Mouse (Mus musculus) ES-E14 (cell line): ENCODE measurements around the gene Rnls. TPM values are rescaled to one million over a fixed set of nuclear protein-coding genes. Genes with fewer than 3 reads are reported as not detected.

Experiments
- DNase-seq: peaks from one replicate; pipeline ENCODE4 v3.0.0-alpha.2; 2013; ENCODE audit warnings: low read depth, low spot score
- H3K27ac ChIP-seq: 2 replicates; pipeline ENCODE4 v1.5.1; 2012; ENCODE audit warnings: low read depth, mild to moderate bottlenecking, low read length, moderate library complexity, mixed read lengths; ENCODE audit not compliant: poor library complexity, insufficient read depth, severe bottlenecking
- H3K36me3 ChIP-seq: 2 replicates; pipeline ENCODE4 v1.6.1; 2012; ENCODE audit warnings: mild to moderate bottlenecking, low read length, moderate library complexity, mixed read lengths; ENCODE audit not compliant: control insufficient read depth, poor library complexity, insufficient read depth, severe bottlenecking
- H3K4me1 ChIP-seq, 2 experiments: fragments of 150-350 bp in 1 of 2; sonication (generic) in 1 of 2; 2 replicates each; pipeline ENCODE4 v1.6.1; 2012; ENCODE audit warnings: low read length in 2 of 2, mild to moderate bottlenecking in 1 of 2, mixed read lengths in 1 of 2; ENCODE audit not compliant: control insufficient read depth in 2 of 2, insufficient read depth in 2 of 2, poor library complexity in 1 of 2
- H3K4me3 ChIP-seq, 2 experiments: fragments of 150-350 bp in 1 of 2; sonication (generic) in 1 of 2; 2 replicates each; pipeline ENCODE4 v1.5.1; 2012; ENCODE audit warnings: low read length in 2 of 2, low read depth in 1 of 2, mild to moderate bottlenecking in 1 of 2, mixed read lengths in 1 of 2; ENCODE audit not compliant: insufficient read depth in 1 of 2, poor library complexity in 1 of 2, severe bottlenecking in 1 of 2
- H3K9ac ChIP-seq: 2 replicates; pipeline ENCODE4 v1.6.1; 2012; ENCODE audit warnings: low read depth, mild to moderate bottlenecking, low read length, mixed read lengths; ENCODE audit not compliant: poor library complexity, insufficient read depth, severe bottlenecking
- H3K9me3 ChIP-seq: fragments of 150-350 bp; sonication (generic); 2 replicates; pipeline ENCODE4 v1.6.1; 2012; ENCODE audit warnings: low read depth, mild to moderate bottlenecking, low read length; ENCODE audit not compliant: control insufficient read depth, insufficient read depth
- CHD2 ChIP-seq: IDR thresholded peaks from 2 replicates; pipeline ENCODE4 v1.6.1; 2014; ENCODE audit warnings: mild to moderate bottlenecking, low read depth, low read length, inconsistent platforms
- HCFC1 ChIP-seq: IDR thresholded peaks from 2 replicates; pipeline ENCODE4 v1.6.1; 2012; ENCODE audit warnings: low read length, inconsistent platforms, borderline replicate concordance; ENCODE audit not compliant: insufficient read depth
- MAFK ChIP-seq: IDR thresholded peaks from 2 replicates; pipeline ENCODE4 v1.6.1; 2014; ENCODE audit warnings: mild to moderate bottlenecking, low read depth, low read length, inconsistent platforms; ENCODE audit not compliant: insufficient read depth
- ZC3H11A ChIP-seq: IDR thresholded peaks from 2 replicates; pipeline ENCODE4 v1.6.1; 2012; ENCODE audit warnings: low read depth, mild to moderate bottlenecking, inconsistent platforms, low read length, borderline replicate concordance
- ZNF384 ChIP-seq: IDR thresholded peaks from 2 replicates; pipeline ENCODE4 v1.6.1; 2012; ENCODE audit warnings: low read depth, low read length, inconsistent platforms
- in situ Hi-C, 2 experiments: fragments of 600-800 bp; cut with MboI; formaldehyde crosslinking; loops; one replicate each; pipeline ENCODE4 v1.15.1; 2025; ENCODE audit warnings: low sequenced_read_pairs in 2 of 2, inconsistent platforms in 1 of 2; ENCODE audit not compliant: unreplicated experiment in 2 of 2
- total RNA-seq: library from RNA; depleted of rRNA; stranded (reverse); fragments of 300-350 nt; gene quantifications from 2 replicates; pipeline ENCODE4 v1.2.3, GENCODE M21; 2012

Rnls gene
- total RNA-seq, 1 experiment: 0.80 TPM

DNA sequence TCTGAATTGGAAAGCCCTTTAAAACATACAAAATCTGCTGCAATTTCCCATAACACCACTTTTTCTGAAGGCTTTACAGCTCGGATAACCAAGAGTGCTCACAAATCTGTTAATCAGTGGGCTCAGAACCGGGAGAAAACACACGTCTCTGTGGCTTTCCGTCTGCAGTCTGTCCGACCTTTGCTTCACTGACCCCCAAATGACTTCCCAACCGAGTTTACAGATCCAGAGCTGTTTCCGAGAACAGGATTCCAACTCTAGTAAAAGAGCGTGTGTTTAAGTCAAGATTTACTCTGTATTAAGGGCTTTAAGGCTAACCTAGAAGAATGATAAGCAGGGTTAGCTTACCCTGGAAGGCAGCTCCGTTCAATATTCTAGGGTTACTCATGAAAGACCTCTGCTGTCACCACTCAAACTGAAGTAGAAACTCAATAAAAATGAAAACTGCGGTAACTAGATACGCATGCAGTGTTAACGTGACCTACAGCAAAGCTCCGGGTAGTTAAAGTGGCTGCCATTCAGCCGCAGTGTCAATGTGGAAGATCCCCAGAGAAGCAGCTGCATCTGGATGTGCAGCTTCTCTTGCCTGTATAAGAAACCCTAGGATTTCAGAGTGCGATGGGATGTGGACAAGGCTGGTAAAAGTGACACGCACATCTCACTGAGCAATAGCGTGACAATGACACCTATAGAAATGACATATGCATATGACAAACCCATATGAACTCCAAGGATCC is 224.4 kb downstream of the Rnls start:
- Histone ChIP-seq H3K36me3 (no peaks in the 10 kb centered on the region), H3K27ac (no peak overlapping the region), H3K9me3 (no peaks in the 10 kb centered on the region), H3K9ac (no peak overlapping the region), H3K4me3 (no peak overlapping the region), H3K4me1 (no peaks in the 10 kb centered on the region)
- DNase-seq: no peak
- in situ Hi-C loops: no loop called here
- TF ChIP-seq MAFK (no peak), HCFC1 (no peak), ZC3H11A (no peak), CHD2 (no peak), ZNF384 (no peak)

DNA sequence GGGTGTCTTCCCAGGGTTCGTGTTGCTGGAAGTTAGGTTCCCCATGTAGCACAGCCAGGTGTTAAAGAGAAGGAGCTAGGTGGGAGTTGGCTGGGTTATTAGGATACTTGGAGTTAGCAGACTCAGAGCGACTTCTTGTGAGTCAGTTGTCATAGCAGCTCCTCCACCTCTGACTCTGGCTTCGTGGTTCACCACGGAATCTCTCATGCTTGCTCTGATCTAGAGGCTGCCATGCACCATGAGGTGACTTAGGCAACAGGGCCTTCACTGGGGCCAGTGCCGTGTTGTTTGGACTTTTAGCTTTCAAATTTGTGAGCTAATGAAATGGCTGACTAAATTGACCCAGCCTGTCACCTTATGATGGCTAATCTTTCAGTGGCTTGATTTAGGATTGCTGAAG is 227.3 kb downstream of the Rnls start:
- Histone ChIP-seq H3K4me1 (no peaks in the 10 kb centered on the region), H3K36me3 (no peaks in the 10 kb centered on the region), H3K27ac (no peak overlapping the region), H3K9ac (no peak overlapping the region), H3K4me3 (no peak overlapping the region), H3K9me3 (no peaks in the 10 kb centered on the region)
- TF ChIP-seq ZNF384 (no peak), ZC3H11A (no peak), MAFK (no peak), CHD2 (no peak), HCFC1 (no peak)
- DNase-seq: no peak
- in situ Hi-C loops: no loop called here

DNA sequence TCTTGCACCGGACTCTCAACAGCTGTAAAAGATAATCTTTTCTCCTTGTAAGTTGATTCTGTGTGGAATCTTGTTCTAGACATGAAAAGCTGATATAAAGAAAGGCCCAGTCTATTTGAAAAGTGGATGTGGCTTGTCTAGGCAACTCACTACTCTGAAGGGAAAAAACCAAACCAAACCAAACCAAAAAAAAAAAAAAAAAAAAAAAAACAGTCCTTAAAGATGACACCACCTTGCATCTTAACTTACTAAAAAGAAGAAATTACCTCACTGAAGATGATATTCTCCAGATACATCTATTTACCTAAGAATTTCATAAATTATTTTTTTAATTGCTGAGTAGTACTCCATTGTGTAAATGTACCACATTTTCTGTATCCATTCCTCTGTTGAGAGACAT is 230.2 kb downstream of the Rnls start:
- Histone ChIP-seq H3K36me3 (no peaks in the 10 kb centered on the region), H3K9me3 (no peaks in the 10 kb centered on the region), H3K27ac (no peak overlapping the region), H3K9ac (no peak overlapping the region), H3K4me3 (no peak overlapping the region), H3K4me1 (no peaks in the 10 kb centered on the region)
- no peak for DNase-seq
- in situ Hi-C loops: no loop called here
- TF ChIP-seq HCFC1 (no peak), CHD2 (no peak), ZNF384 (no peak), MAFK (no peak), ZC3H11A (no peak)

DNA sequence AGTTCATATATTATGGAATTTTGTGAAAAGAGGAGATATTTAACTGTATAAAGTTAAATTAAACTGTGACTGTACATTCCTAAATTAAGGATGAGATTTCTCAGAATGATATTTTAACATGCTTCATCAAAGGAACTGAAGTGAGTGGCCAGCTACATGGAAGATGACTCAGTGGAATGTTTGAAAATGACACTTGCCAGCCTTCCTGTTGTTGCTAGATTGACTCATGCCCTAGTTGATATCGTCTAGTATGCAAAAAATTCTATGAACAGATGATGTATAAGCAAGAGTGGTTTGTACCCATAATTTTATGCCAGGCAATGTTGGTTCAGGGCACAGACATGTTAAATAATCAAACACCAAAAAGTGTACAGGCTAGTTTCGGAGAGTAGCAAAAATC is 232.2 kb downstream of the Rnls start:
- in situ Hi-C loops: no loop called here
- no peak for DNase-seq
- TF ChIP-seq HCFC1: no peak
- TF ChIP-seq MAFK: no peak
- TF ChIP-seq CHD2: no peak
- TF ChIP-seq ZC3H11A: no peak
- no peak for TF ChIP-seq ZNF384
- Histone ChIP-seq H3K36me3 (no peaks in the 10 kb centered on the region), H3K4me3 (no peak overlapping the region), H3K4me1 (no peaks in the 10 kb centered on the region), H3K9me3 (no peaks in the 10 kb centered on the region), H3K27ac (no peak overlapping the region), H3K9ac (no peak overlapping the region)
